In genomic region chr7:130982881-130983280, GRCm38 (mm10) we compare ENCODE assay signal across 22 mouse cellular contexts. TPM values are rescaled to one million over a fixed set of nuclear protein-coding genes. Genes with fewer than 3 reads are reported as not detected.
DNase-seq lines count a peak whose midpoint lies in the region; ATAC-seq and TF ChIP-seq lines count a peak whose summit lies in the region.
"Had no signal": no experiment of that assay in that cellular context is flagged by ENCODE, and none has a peak within 500 bp of the region (broad histone marks: within the 10 kb centered on the region; RNA-seq: fewer than 3 reads in every experiment).

No protein-coding gene starts in this region.

- intact Hi-C loops in heart, postnatal 14 days (cut with DNase I): no loop called here

- no peak overlapping the region for H3K4me3 ChIP-seq in heart, embryonic 13.5 days
- no peak overlapping the region for H3K4me3 ChIP-seq in lung, embryonic 16.5 days (ENCODE audit: low read length)
- no peak overlapping the region for H3K4me3 ChIP-seq in stomach, postnatal 0 days (ENCODE audit: low read depth, low read length)
- H3K4me3 ChIP-seq in hindbrain, postnatal 0 days (ENCODE audit: low read length): no peak overlapping the region
- H3K4me3 ChIP-seq: forebrain, embryonic 13.5 days; hindbrain, embryonic 13.5 days; intestine, embryonic 15.5 days; limb, embryonic 15.5 days; megakaryocyte, embryonic 14.5 days had no signal

- H3K27ac ChIP-seq in heart, embryonic 13.5 days (replicated peaks): peak overlapping the region; percentile 66
- peak overlapping the region; percentile 53 for H3K27ac ChIP-seq in lung, embryonic 16.5 days (ENCODE audit: low read length)
- no peak overlapping the region for H3K27ac ChIP-seq in stomach, postnatal 0 days (replicated peaks)
- H3K27ac ChIP-seq in hindbrain, postnatal 0 days: no peak overlapping the region
- H3K27ac ChIP-seq: forebrain, embryonic 13.5 days; hindbrain, embryonic 13.5 days; intestine, embryonic 15.5 days had no signal

- peak; percentile 53 for TF ChIP-seq CTCF in stomach, postnatal 0 days (IDR thresholded peaks at IDR 0.05; ENCODE audit: low read depth)
- no peak for TF ChIP-seq CTCF in hindbrain, postnatal 0 days (IDR thresholded peaks at IDR 0.05; ENCODE audit: low read depth)

- TF ChIP-seq EP300 in stomach, postnatal 0 days (optimal IDR thresholded peaks at IDR 0.05): no peak

- H3K4me2 ChIP-seq in heart, embryonic 13.5 days: 0 out of 2 replicates have a peak overlapping the region, but pooled peaks have one; percentile 22
- no peak overlapping the region for H3K4me2 ChIP-seq in lung, embryonic 16.5 days (ENCODE audit: low read depth, low read length)
- no peak overlapping the region for H3K4me2 ChIP-seq in stomach, postnatal 0 days (replicated peaks; ENCODE audit: low read depth)
- no peak overlapping the region for H3K4me2 ChIP-seq in hindbrain, postnatal 0 days (ENCODE audit: low read depth, low read length)
- H3K4me2 ChIP-seq: forebrain, embryonic 13.5 days; hindbrain, embryonic 13.5 days; intestine, embryonic 15.5 days; limb, embryonic 15.5 days had no signal

- H3K4me1 ChIP-seq in heart, embryonic 13.5 days: peaks cover 47% of the 10 kb centered on the region
- H3K4me1 ChIP-seq in lung, embryonic 16.5 days (replicated peaks; ENCODE audit: control insufficient read depth, insufficient read depth, low read length): peaks cover 37% of the 10 kb centered on the region
- H3K4me1 ChIP-seq in stomach, postnatal 0 days (replicated peaks; ENCODE audit: control insufficient read depth, insufficient read depth): peaks cover under 1% of the 10 kb centered on the region
- 0 out of 2 replicates have a peak, but pooled peaks cover 3% of the 10 kb centered on the region for H3K4me1 ChIP-seq in hindbrain, postnatal 0 days (ENCODE audit: insufficient read depth, low read length)
- H3K4me1 ChIP-seq: megakaryocyte, embryonic 14.5 days had no signal

- H3K9ac ChIP-seq in heart, embryonic 13.5 days: no peak overlapping the region
- no peak overlapping the region for H3K9ac ChIP-seq in lung, embryonic 16.5 days (ENCODE audit: low read length)
- H3K9ac ChIP-seq in stomach, postnatal 0 days (ENCODE audit: low read length): no peak overlapping the region
- no peak overlapping the region for H3K9ac ChIP-seq in hindbrain, postnatal 0 days (replicated peaks; ENCODE audit: low read length)
- H3K9ac ChIP-seq: forebrain, embryonic 13.5 days; hindbrain, embryonic 13.5 days; intestine, embryonic 15.5 days; limb, embryonic 15.5 days had no signal

- H3K9me3 ChIP-seq in heart, embryonic 13.5 days: no peaks in the 10 kb centered on the region
- no peaks in the 10 kb centered on the region for H3K9me3 ChIP-seq in lung, embryonic 16.5 days (ENCODE audit: control insufficient read depth, low read length)
- no peaks in the 10 kb centered on the region for H3K9me3 ChIP-seq in stomach, postnatal 0 days (ENCODE audit: control insufficient read depth, low read length)
- H3K9me3 ChIP-seq in hindbrain, postnatal 0 days (ENCODE audit: low read length): no peaks in the 10 kb centered on the region
- H3K9me3 ChIP-seq: forebrain, embryonic 13.5 days; hindbrain, embryonic 13.5 days; intestine, embryonic 15.5 days; limb, embryonic 15.5 days had no signal

- 67% methylated on average over 3 of the region's 3 CpGs for WGBS in heart, embryonic 13.5 days
- WGBS in lung, embryonic 16.5 days: 55% methylated on average over 3 of the region's 3 CpGs
- WGBS in stomach, postnatal 0 days: 53% methylated on average over 3 of the region's 3 CpGs
- WGBS in hindbrain, postnatal 0 days: 70% methylated on average over 3 of the region's 3 CpGs

- no peaks in the 10 kb centered on the region for H3K27me3 ChIP-seq in heart, embryonic 13.5 days (replicated peaks)
- no peaks in the 10 kb centered on the region for H3K27me3 ChIP-seq in lung, embryonic 16.5 days (ENCODE audit: control insufficient read depth, insufficient read depth, low read depth, low read length)
- H3K27me3 ChIP-seq in stomach, postnatal 0 days (ENCODE audit: control insufficient read depth, insufficient read depth, low read length): no peaks in the 10 kb centered on the region
- H3K27me3 ChIP-seq in hindbrain, postnatal 0 days (ENCODE audit: insufficient read depth, low read length): no peaks in the 10 kb centered on the region
- H3K27me3 ChIP-seq: forebrain, embryonic 13.5 days; hindbrain, embryonic 13.5 days; intestine, embryonic 15.5 days; limb, embryonic 15.5 days had no signal

- DNase-seq in heart, postnatal 14 days: no peak
- DNase-seq in lung, postnatal 4 days: no peak
- peak; percentile 77 for DNase-seq in R1 (ENCODE audit: low read depth, low spot score)
- DNase-seq in stomach, postnatal 0 days (ENCODE audit: low spot score): no peak
- DNase-seq in hindbrain, postnatal 0 days (ENCODE audit: low spot score): no peak
- DNase-seq: B cell, adult 2 months; cerebellum, adult 2 months; layer of hippocampus, adult 9-11 months; retina, postnatal 1 day had no signal

- ATAC-seq in heart, embryonic 13.5 days (ENCODE audit: extremely low read depth, insufficient number of reproducible peaks, low FRiP score, low TSS enrichment): no peak
- peak; percentile 29; the same call in 1 of the 2 replicates for ATAC-seq in lung, embryonic 16.5 days (ENCODE audit: low read depth)
- no peak for ATAC-seq in stomach, postnatal 0 days (ENCODE audit: low FRiP score, low TSS enrichment)
- no peak for ATAC-seq in hindbrain, postnatal 0 days
- ATAC-seq: forebrain, embryonic 13.5 days; midbrain, embryonic 16.5 days had no signal

- peaks cover 16% of the 10 kb centered on the region for H3K36me3 ChIP-seq in heart, embryonic 13.5 days
- no peaks in the 10 kb centered on the region for H3K36me3 ChIP-seq in lung, embryonic 16.5 days (ENCODE audit: control insufficient read depth, insufficient read depth, low read length)
- no peaks in the 10 kb centered on the region for H3K36me3 ChIP-seq in stomach, postnatal 0 days (ENCODE audit: control insufficient read depth, insufficient read depth, low read length)
- no peaks in the 10 kb centered on the region for H3K36me3 ChIP-seq in hindbrain, postnatal 0 days (ENCODE audit: insufficient read depth, low read length)
- H3K36me3 ChIP-seq: hindbrain, embryonic 13.5 days; intestine, embryonic 15.5 days had no signal

RNA-seq across cellular contexts. Expression of gene Htra1, which starts 47.0 kb away (rescaled TPM):
- polyA plus RNA-seq in heart, embryonic 13.5 days (2015; fragmentation: Nextera tagmentation; extraction: Ambion mirVana): 52.9 and 65.4 TPM in 2 replicates
- 100 to 1,000 TPM; 151 to 162 TPM for total RNA-seq in heart, postnatal 14 days (2021)
- 71.6 and 75.7 TPM in 2 replicates for polyA plus RNA-seq in lung, embryonic 16.5 days (2015; fragmentation: Nextera tagmentation; extraction: Ambion mirVana)
- 48.6 and 51.6 TPM in 2 replicates for polyA plus RNA-seq in stomach, postnatal 0 days (2015; fragmentation: Nextera tagmentation; extraction: Ambion mirVana)
- total RNA-seq in hindbrain, postnatal 0 days (2014; rRNA removed): 58.0 and 58.7 TPM in 2 replicates
- polyA plus RNA-seq in hindbrain, postnatal 0 days (2015; fragmentation: Nextera tagmentation; extraction: Ambion mirVana): 49.4 and 55.0 TPM in 2 replicates
- total RNA-seq: MEL had no signal

RNA-seq across cellular contexts. Expression of gene Dmbt1, which starts 49.0 kb away (rescaled TPM):
- not detected in 2 replicates for polyA plus RNA-seq in heart, embryonic 13.5 days (2015; fragmentation: Nextera tagmentation; extraction: Ambion mirVana)
- total RNA-seq in heart, postnatal 14 days (2021): under 1 TPM in 1 of 2 experiments, not detected in 1; 0.12 TPM
- polyA plus RNA-seq in lung, embryonic 16.5 days (2015; fragmentation: Nextera tagmentation; extraction: Ambion mirVana): 0.04 TPM in 1 of 2 replicates, not detected in the other
- polyA plus RNA-seq in stomach, postnatal 0 days (2015; fragmentation: Nextera tagmentation; extraction: Ambion mirVana): 167 and 174 TPM in 2 replicates
- total RNA-seq in hindbrain, postnatal 0 days (2014; rRNA removed): not detected in 2 replicates
- not detected in 2 replicates for polyA plus RNA-seq in hindbrain, postnatal 0 days (2015; fragmentation: Nextera tagmentation; extraction: Ambion mirVana)
- total RNA-seq: adrenal gland, postnatal 14 days; gastrocnemius, postnatal 4 days; left cerebral cortex, postnatal 10 days; MEL had no signal
- polyA plus RNA-seq: heart, postnatal 0 days; hindbrain, embryonic 13.5 days; midbrain, embryonic 16.5 days had no signal

Comparison
In these comparisons a context has a peak if more than half of its experiments do, and no peak if none do; other contexts are left out.
1. H3K27ac ChIP-seq: peak in heart, embryonic 13.5 days (single experiment) and lung, embryonic 16.5 days (single experiment); none in stomach, postnatal 0 days (single experiment) and hindbrain, postnatal 0 days (single experiment).
2. RNA of gene Dmbt1, which starts 49.0 kb away (polyA plus RNA-seq): 167 to 174 TPM in stomach, postnatal 0 days; not detected in heart, embryonic 13.5 days, 0.04 TPM in lung, embryonic 16.5 days and not detected in hindbrain, postnatal 0 days; every median in the first group is over 100 times any median in the second.